Mouse (Mus musculus) liver, adult 2 months (tissue): ENCODE data around the gene Napsa.

Source experiments
- CTCF ChIP-seq: fragments of 200-500 bp; IDR thresholded peaks from 2 replicates; pipeline ENCODE4 v1.5.1; 2011; ENCODE audit warnings: low read depth, low read length, control low read depth
- POLR2A ChIP-seq: fragments of 200-500 bp; IDR thresholded peaks from 2 replicates; pipeline ENCODE4 v1.6.1; 2011; ENCODE audit warnings: low read length, control low read depth; ENCODE audit not compliant: insufficient read depth; ENCODE audit errors: extremely low read depth

GRCm38 (mm10) chr7:44525126-44525832 lies 46.9 kb upstream of the Napsa start:
- TF ChIP-seq POLR2A, result no peak
- TF ChIP-seq CTCF, result no peak
